Mouse (Mus musculus): ENCODE measurements at regions not wholly inside any gene's neighbourhood (a gene's known extent, or its start where the extent isn't known, plus 50 kb on each side); places are given as distances from the start of the nearest gene placed in this dataset.

GRCm38 (mm10) chr6:98688624-98689023 lies 346.1 kb upstream of the Gm765 start:
- TF ChIP-seq POLR2A (IDR thresholded peaks at IDR 0.05; ENCODE audit: extremely low read depth, insufficient read depth, low read length) = no peak
- no peak for TF ChIP-seq CTCF (IDR thresholded peaks at IDR 0.05; ENCODE audit: low read depth, low read length)
